Mouse (Mus musculus): ENCODE measurements around the gene Rps3.

The Rps3 gene

GRCm38 (mm10) chr7:99436530-99436929 lies 47.0 kb downstream of the Rps3 start:
- DNase-seq = peak; percentile 45

- DNase-seq = no peak
Measured at GRCm38 (mm10) chr7:99434672-99435250, 48.8 kb downstream of the Rps3 start.

DNA sequence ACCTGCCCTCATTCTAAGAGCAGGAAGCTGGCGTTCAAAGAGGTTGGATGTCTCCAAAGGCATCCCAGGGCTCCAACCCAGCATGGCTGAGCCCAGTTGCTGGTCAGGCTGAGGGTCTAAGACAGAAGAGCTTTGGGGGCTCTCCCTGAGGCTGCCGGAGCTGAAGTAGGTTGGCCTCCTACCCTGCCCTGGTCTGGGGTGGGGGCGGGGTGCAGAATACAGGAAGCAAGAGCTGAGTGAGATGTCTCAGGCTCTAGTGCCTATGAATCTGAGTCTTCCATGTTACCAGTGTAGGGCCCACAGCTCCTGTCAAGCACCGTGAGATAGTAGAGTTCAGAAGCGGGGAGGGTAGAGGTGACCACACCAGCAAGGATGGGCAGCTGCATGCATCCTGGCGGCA lies 50.7 kb downstream of the Rps3 start:
- DNase-seq = no peak

- no peak for DNase-seq
Measured at GRCm38 (mm10) chr7:99432248-99432647, 51.3 kb downstream of the Rps3 start.

DNA sequence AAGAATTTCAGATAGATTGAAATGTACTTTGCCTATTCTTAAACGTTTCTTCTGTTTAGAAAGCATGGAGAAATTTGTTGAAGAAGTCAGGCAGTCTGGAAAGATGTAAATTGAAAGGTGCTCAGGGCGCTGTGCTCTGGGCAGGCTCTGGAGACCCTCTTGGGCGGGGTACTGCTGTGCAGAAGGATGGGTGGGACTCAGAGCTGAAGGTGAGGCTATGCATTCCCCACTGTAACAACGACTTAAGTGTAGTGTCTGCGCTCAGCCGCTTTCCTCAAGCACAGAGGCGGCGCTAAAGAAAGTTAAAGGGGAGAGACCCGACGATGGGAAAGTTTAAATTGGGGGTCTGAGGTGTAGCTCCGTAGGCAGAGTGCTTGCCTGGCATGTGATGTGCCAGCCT lies 53.3 kb downstream of the Rps3 start:
- no peak for DNase-seq

- no peak for DNase-seq
Measured at GRCm38 (mm10) chr7:99429786-99430185, 53.8 kb downstream of the Rps3 start.

DNA sequence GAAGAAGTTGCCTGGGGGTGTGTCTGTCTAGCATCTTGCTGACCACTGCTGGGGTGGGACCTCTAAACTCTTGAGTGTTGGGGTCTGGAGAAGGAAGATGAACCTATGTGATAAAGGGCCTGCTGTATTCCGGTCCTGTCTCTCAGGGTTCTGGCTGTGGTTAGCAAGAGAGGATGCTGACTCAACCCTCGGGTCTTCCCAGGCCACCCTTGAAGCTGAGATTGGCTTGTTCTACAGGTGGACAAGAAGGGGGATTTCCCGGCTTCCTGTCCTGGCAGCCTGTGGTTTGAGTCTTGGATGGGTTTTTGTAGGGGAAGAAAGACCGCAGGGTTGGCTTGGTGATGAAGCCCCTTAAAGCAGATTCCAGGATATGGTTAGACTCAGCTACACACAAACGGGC lies 54.7 kb downstream of the Rps3 start:
- DNase-seq = no peak

GRCm38 (mm10) chr7:99427987-99428386 lies 55.6 kb downstream of the Rps3 start:
- DNase-seq = no peak

Data from embryo, embryonic 11 days (tissue).